Mouse (Mus musculus) effector memory CD4-positive, alpha-beta T cell, adult 7 months (primary cell): Measurements from ENCODE around the gene Olfr181. TPM values are rescaled to one million over a fixed set of nuclear protein-coding genes. Genes with fewer than 3 reads are reported as not detected.

Source experiments
- polyA plus RNA-seq: library from polyadenylated mRNA; unstranded; fragments of 100-300 nt; shearing (Covaris generic); gene quantifications from one replicate; pipeline ENCODE4 v1.2.1, GENCODE M21; 2017

Olfr181 gene
- not detected for polyA plus RNA-seq

GRCm38 (mm10) chr16:58928655-58929054 is at the start of gene Olfr181:
Gene Olfr181, minus strand, starts transcription at chr16:58928755.

GRCm38 (mm10) chr16:58929292-58929691 is 737 bp upstream of the Olfr181 start, which contains the start of gene Olfr180:
Gene Olfr180, minus strand, starts transcription at chr16:58929392.

GRCm38 (mm10) chr16:58891963-58892362 is 36.6 kb downstream of the Olfr181 start, which contains the start of gene Olfr178:
Gene Olfr178, minus strand, starts transcription at chr16:58892063.

Other genes with a start within 250 kb of the Olfr181 start
- not detected for gene Gpr15, start 209.7 kb downstream of the Olfr181 start, polyA plus RNA-seq
- 116 TPM for gene Cldnd1, start 200.8 kb downstream of the Olfr181 start, polyA plus RNA-seq
- gene Olfr172, start 165.6 kb downstream of the Olfr181 start, polyA plus RNA-seq: not detected
- gene Olfr173, start 128.5 kb downstream of the Olfr181 start, polyA plus RNA-seq: 0.77 TPM
- not detected for gene Olfr175-ps1, start 102.0 kb downstream of the Olfr181 start, polyA plus RNA-seq
- 0.16 TPM for gene Olfr177, start 54.0 kb downstream of the Olfr181 start, polyA plus RNA-seq
- gene Olfr178, start 36.7 kb downstream of the Olfr181 start, polyA plus RNA-seq: not detected
- gene Olfr180, start 637 bp upstream of the Olfr181 start, polyA plus RNA-seq: not detected
- 0.27 TPM for gene Olfr183, start 66.6 kb upstream of the Olfr181 start, polyA plus RNA-seq
- not detected for gene Olfr186, start 101.5 kb upstream of the Olfr181 start, polyA plus RNA-seq
- gene Olfr187, start 111.0 kb upstream of the Olfr181 start, polyA plus RNA-seq: not detected
- gene Olfr190, start 149.2 kb upstream of the Olfr181 start, polyA plus RNA-seq: not detected
- gene Olfr191, start 161.1 kb upstream of the Olfr181 start, polyA plus RNA-seq: not detected
- not detected for gene Olfr193, start 183.1 kb upstream of the Olfr181 start, polyA plus RNA-seq
- not detected for gene Olfr194, start 192.3 kb upstream of the Olfr181 start, polyA plus RNA-seq
- gene Olfr195, start 218.3 kb upstream of the Olfr181 start, polyA plus RNA-seq: not detected
- gene Olfr196, start 241.7 kb upstream of the Olfr181 start, polyA plus RNA-seq: not detected